Mouse (Mus musculus) hindbrain, embryonic 16.5 days (tissue): Measurements from ENCODE around the gene Slc22a7. TPM values are rescaled to one million over a fixed set of nuclear protein-coding genes. Genes with fewer than 3 reads are reported as not detected.
A peak's percentile ranks its signal among the peaks of the same experiment; 100 is the strongest.

ENCODE experiments used
- ATAC-seq: fragments of 200-750 bp; cut with Nextera tagmentation; 2 replicates; pipeline ENCODE4 v1.8.0; 2017; ENCODE audit warnings: moderate TSS enrichment, moderate library complexity
- H3K27ac ChIP-seq: fragments of 300-500 bp; sonication (generic); 2 replicates; pipeline ENCODE4 v1.5.1; 2014; ENCODE audit warnings: low read depth, mild to moderate bottlenecking, control low read depth, low read length, moderate library complexity
- H3K27me3 ChIP-seq: fragments of 300-500 bp; sonication (generic); replicated peaks from 2 replicates; pipeline ENCODE4 v1.6.1; 2014; ENCODE audit warnings: low read length; ENCODE audit not compliant: control insufficient read depth, insufficient read depth
- H3K36me3 ChIP-seq: fragments of 300-500 bp; sonication (generic); 2 replicates; pipeline ENCODE4 v1.6.1; 2014; ENCODE audit warnings: mild to moderate bottlenecking, low read length, moderate library complexity, mixed read lengths; ENCODE audit not compliant: control insufficient read depth, insufficient read depth
- H3K4me1 ChIP-seq: fragments of 300-500 bp; sonication (generic); 2 replicates; pipeline ENCODE4 v1.6.1; 2014; ENCODE audit warnings: low read depth, low read length; ENCODE audit not compliant: control insufficient read depth, insufficient read depth
- H3K4me2 ChIP-seq: fragments of 300-500 bp; sonication (generic); 2 replicates; pipeline ENCODE4 v1.6.1; 2014; ENCODE audit warnings: mild to moderate bottlenecking, low read length, control low read depth, moderate library complexity
- H3K4me3 ChIP-seq: fragments of 300-500 bp; sonication (generic); 2 replicates; pipeline ENCODE4 v1.5.1; 2014; ENCODE audit warnings: mild to moderate bottlenecking, low read length, control low read depth, moderate library complexity
- H3K9ac ChIP-seq: fragments of 300-500 bp; sonication (generic); 2 replicates; pipeline ENCODE4 v1.6.1; 2014; ENCODE audit warnings: low read depth, mild to moderate bottlenecking, control low read depth, low read length, moderate library complexity
- H3K9me3 ChIP-seq: fragments of 300-500 bp; sonication (generic); 2 replicates; pipeline ENCODE4 v1.6.1; 2014; ENCODE audit warnings: mild to moderate bottlenecking, low read length, moderate library complexity; ENCODE audit not compliant: control insufficient read depth
- WGBS: fragments of 180-500 bp; shearing (Covaris S2); extraction: QIAGEN DNeasy Blood & Tissue Kit; methylation state at CpG from one replicate; pipeline ENCODE4 v1.1.7; 2014; 5-methylcytosine and 5-hydroxymethylcytosine counted together
- polyA plus RNA-seq: library from polyadenylated mRNA; unstranded; fragments of >200 nt; fragmentation: Nextera tagmentation; extraction: Ambion mirVana; gene quantifications from 2 replicates; pipeline ENCODE4 v1.2.1, GENCODE M21; 2015

Gene Slc22a7
- polyA plus RNA-seq, 1 experiment from 2014 or later, result not detected

GRCm38 (mm10) chr17:46453302-46453948 is 15.2 kb upstream of the Slc22a7 start:
- WGBS, result 6% methylated on average over 13 of the region's 13 CpGs
- H3K4me2 ChIP-seq, result peak overlapping the region; percentile 69
- H3K36me3 ChIP-seq, result no peaks in the 10 kb centered on the region; the same call in 1 of the 2 replicates
- H3K4me3 ChIP-seq, result no peak overlapping the region
- H3K4me1 ChIP-seq, result peaks cover 21% of the 10 kb centered on the region
- H3K27me3 ChIP-seq, result 0 out of 2 replicates have a peak, but pooled peaks cover 2% of the 10 kb centered on the region
- H3K9ac ChIP-seq, result no peak overlapping the region
- H3K9me3 ChIP-seq, result no peaks in the 10 kb centered on the region
- 0 out of 2 replicates have a peak, but pooled peaks have one; percentile 2 for ATAC-seq
- no peak overlapping the region for H3K27ac ChIP-seq

GRCm38 (mm10) chr17:46452683-46453082 is 14.4 kb upstream of the Slc22a7 start:
- no peak overlapping the region for H3K4me3 ChIP-seq
- ATAC-seq, result no peak
- H3K9me3 ChIP-seq, result no peaks in the 10 kb centered on the region
- WGBS, result 35% methylated on average over 5 of the region's 5 CpGs
- peaks cover 21% of the 10 kb centered on the region for H3K4me1 ChIP-seq
- H3K9ac ChIP-seq, result no peak overlapping the region
- H3K27ac ChIP-seq, result no peak overlapping the region
- no peaks in the 10 kb centered on the region; the same call in 1 of the 2 replicates for H3K36me3 ChIP-seq
- H3K27me3 ChIP-seq, result 0 out of 2 replicates have a peak, but pooled peaks cover 2% of the 10 kb centered on the region
- H3K4me2 ChIP-seq, result no peak overlapping the region

- H3K27ac ChIP-seq, result no peak overlapping the region
- H3K4me3 ChIP-seq, result no peak overlapping the region
- peaks cover 32% of the 10 kb centered on the region for H3K27me3 ChIP-seq
- peaks cover 3% of the 10 kb centered on the region; the same call in 1 of the 2 replicates for H3K4me1 ChIP-seq
- ATAC-seq, result no peak
- H3K36me3 ChIP-seq, result peaks cover 4% of the 10 kb centered on the region; the same call in 1 of the 2 replicates
- H3K9ac ChIP-seq, result no peak overlapping the region
- no peaks in the 10 kb centered on the region for H3K9me3 ChIP-seq
- WGBS, result 91% methylated on average over 16 of the region's 16 CpGs
- no peak overlapping the region for H3K4me2 ChIP-seq
These were observed 8.0 kb upstream of the Slc22a7 start for GRCm38 (mm10) chr17:46446264-46446663.

DNA sequence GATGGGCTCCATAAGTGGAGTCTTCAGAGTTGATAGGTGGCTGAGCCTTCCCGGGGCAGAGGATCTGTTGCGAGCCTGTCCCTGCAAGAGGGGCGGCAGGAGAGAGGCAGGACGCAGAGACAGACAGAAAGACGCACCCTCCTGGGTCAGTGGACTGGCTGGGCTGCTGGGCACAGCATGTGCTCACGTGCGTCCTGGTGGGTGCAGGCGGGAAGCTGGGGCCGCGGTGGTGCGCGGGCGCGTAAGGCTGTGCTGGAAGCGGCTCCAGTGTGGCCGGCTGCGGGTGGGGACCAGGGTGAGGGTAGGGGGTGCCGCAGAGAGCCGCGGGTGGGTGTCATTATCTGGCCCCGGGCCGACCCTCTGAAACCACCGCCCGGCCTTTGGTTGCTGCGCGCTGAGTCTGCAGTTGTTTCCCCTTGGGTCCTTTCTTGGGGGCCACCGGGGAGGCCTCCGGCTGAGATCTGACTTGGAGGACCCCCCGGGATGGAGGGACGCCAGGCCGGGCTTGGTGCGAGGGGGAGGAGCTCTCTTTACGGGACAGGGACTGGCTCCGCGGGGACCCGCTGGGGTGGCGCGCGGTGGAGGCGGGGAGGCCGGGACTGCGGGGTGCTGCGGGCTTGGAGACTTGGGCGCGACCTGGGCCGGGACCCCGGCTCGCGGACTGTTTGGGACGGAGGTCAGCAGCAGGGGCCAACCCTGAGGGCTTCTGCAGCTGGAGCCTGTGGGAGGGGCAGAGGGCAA is 6.8 kb upstream of the Slc22a7 start:
- peak overlapping the region; percentile 31 for H3K4me2 ChIP-seq
- no peak overlapping the region for H3K27ac ChIP-seq
- peaks cover 32% of the 10 kb centered on the region for H3K27me3 ChIP-seq

GRCm38 (mm10) chr17:46439176-46439575 is 919 bp upstream of the Slc22a7 start:
- no peak overlapping the region for H3K27ac ChIP-seq
- no peak overlapping the region for H3K4me2 ChIP-seq
- ATAC-seq, result no peak
- H3K36me3 ChIP-seq, result no peaks in the 10 kb centered on the region
- peaks cover 9% of the 10 kb centered on the region; the same call in 1 of the 2 replicates for H3K27me3 ChIP-seq
- H3K9ac ChIP-seq, result no peak overlapping the region
- H3K9me3 ChIP-seq, result no peaks in the 10 kb centered on the region
- WGBS, result 93% methylated on average over 10 of the region's 10 CpGs
- H3K4me1 ChIP-seq, result peaks cover 2% of the 10 kb centered on the region; the same call in 1 of the 2 replicates
- no peak overlapping the region for H3K4me3 ChIP-seq

More for the DNA sequence above, 6.8 kb upstream of the Slc22a7 start:
- Histone ChIP-seq H3K9ac (no peak overlapping the region), H3K9me3 (no peaks in the 10 kb centered on the region), H3K4me3 (no peak overlapping the region), H3K36me3 (0 out of 2 replicates have a peak, but pooled peaks cover 4% of the 10 kb centered on the region), H3K4me1 (peaks cover 3% of the 10 kb centered on the region; the same call in 1 of the 2 replicates)
- WGBS, result 6% methylated on average over 46 of the region's 50 CpGs
- ATAC-seq, result no peak

DNA sequence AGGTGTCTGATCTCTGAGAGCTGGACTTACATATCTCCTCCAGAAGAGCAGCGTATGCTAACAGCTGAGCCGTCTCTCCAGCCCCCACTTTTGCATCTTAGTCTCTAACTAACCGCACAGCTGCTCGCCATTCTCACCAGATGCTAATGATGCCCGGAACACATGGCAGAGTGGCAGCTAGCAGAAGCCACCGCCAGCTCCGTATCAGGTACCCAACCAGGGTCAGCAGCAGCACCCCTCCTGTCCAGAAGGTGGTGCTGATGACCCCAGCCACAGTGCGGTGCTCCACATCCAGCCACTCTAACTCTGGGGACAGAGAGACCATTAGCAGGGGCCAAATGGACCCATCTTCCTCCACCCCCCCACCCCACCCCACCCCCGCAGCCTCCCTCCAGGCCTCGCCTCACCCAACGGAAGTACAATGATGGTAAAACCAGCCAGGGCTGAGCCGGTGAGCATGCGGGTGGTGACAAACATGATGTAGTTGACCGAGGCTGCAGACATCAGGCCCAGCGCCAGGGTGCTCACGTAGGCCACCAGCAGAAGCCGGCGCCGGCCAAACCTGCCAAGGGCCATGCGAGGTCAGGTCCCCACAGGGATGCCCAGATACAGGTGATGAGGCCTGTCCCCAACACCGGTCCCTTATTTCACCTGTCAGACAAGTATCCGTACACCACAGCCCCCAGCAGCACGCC is 1.4 kb downstream of the Slc22a7 start:
- 24% methylated on average over 22 of the region's 23 CpGs for WGBS
- no peak overlapping the region; the same call in 1 of the 2 replicates for H3K9ac ChIP-seq
- no peaks in the 10 kb centered on the region for H3K36me3 ChIP-seq
- no peak overlapping the region for H3K27ac ChIP-seq
- no peak overlapping the region for H3K4me3 ChIP-seq
- H3K9me3 ChIP-seq, result no peaks in the 10 kb centered on the region
- H3K27me3 ChIP-seq, result no peaks in the 10 kb centered on the region
- peaks cover 6% of the 10 kb centered on the region; the same call in 1 of the 2 replicates for H3K4me1 ChIP-seq
- H3K4me2 ChIP-seq, result peak overlapping the region; percentile 5
- ATAC-seq, result peak; percentile 70

- Histone ChIP-seq H3K4me1 (peaks cover 6% of the 10 kb centered on the region; the same call in 1 of the 2 replicates), H3K4me3 (peak overlapping the region; percentile 15; the same call in 1 of the 2 replicates), H3K9ac (peak overlapping the region; percentile 13; the same call in 1 of the 2 replicates), H3K36me3 (no peaks in the 10 kb centered on the region), H3K4me2 (peak overlapping the region; percentile 45), H3K27me3 (no peaks in the 10 kb centered on the region), H3K9me3 (no peaks in the 10 kb centered on the region), H3K27ac (no peak overlapping the region)
- ATAC-seq, result peak; percentile 35; the same call in 1 of the 2 replicates
- WGBS, result 7% methylated on average over 17 of the region's 17 CpGs
These were observed 4.6 kb downstream of the Slc22a7 start for GRCm38 (mm10) chr17:46433627-46434026.

DNA sequence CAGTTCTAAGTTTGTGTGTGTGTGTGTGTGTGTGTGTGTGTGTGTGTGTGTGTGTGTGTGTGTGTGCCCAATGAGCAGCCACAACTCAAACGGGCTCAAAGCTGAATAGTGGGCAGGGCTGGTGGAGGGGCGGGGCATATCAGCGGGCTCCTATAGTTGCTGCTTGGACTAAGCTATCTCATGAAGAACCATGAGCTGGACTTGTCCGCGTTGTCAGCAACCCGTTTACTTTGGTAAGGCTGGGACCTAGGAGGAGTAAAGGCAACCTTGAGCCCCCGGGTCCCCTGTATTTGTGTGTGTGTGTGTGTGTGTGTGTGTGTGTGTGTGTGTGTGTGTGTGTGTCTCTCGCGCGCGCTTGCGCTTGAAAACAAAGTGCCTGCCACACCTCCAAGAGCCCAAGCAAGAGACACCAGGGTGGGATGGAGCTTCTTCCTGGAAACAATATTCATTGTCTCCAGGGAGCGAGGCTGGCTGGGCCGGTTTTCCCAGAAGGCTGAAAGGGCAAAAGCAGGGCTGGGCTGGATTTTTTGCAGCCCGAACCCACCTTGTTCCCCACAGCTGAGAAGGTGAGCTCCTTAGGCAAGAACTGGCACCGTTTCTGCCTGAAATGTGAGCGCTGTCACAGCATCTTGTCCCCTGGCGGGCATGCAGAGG is 9.4 kb downstream of the Slc22a7 start, which contains the start of gene Crip3:
Gene Crip3 (plus strand): TSS at position 166 of the 654 bp plus-strand sequence.
- 11% methylated on average over 18 of the region's 18 CpGs for WGBS
- ATAC-seq, result no peak
- H3K9me3 ChIP-seq, result no peaks in the 10 kb centered on the region
- H3K36me3 ChIP-seq, result no peaks in the 10 kb centered on the region
- no peak within 1 kb of the TSS; the same call in 1 of the 2 replicates for H3K4me3 ChIP-seq
- H3K27ac ChIP-seq, result no peak within 1 kb of the TSS
- peak within 1 kb of the TSS; percentile 27 for H3K4me2 ChIP-seq
- H3K4me1 ChIP-seq, result peaks cover 2% of the 10 kb centered on the region; the same call in 1 of the 2 replicates
- H3K9ac ChIP-seq, result no peak within 1 kb of the TSS
- no peaks in the 10 kb centered on the region for H3K27me3 ChIP-seq
